Mouse (Mus musculus): Measurements from ENCODE around the gene Ntn1.

DNA sequence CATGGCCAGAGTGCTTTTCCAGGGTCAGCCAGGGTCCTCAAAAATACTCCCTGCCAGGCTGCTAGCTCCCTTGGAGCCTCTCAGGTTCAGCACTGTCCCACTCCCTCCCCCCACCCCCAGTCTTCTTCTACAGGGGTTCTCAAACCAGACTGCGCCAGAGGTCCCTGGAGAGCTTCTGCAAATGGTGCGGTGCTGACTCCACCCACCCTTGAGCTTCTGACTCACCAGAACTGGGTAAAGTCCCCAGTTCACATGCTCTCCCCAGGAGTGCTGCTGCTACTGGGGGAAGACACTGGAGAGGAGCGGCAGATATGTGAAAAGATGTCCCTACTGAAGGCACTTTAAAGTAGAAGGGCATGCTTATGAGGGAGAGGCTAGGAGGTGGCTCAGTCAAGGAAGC, 186.7 kb downstream of the Ntn1 start:
- TF ChIP-seq MAX (IDR thresholded peaks at IDR 0.05; ENCODE audit: low read depth) (no peak), USF1 (IDR thresholded peaks at IDR 0.05; ENCODE audit: low read depth) (no peak), E2F4 (IDR thresholded peaks at IDR 0.05; ENCODE audit: insufficient read depth) (no peak), POLR2AphosphoS2 (IDR thresholded peaks at IDR 0.05; ENCODE audit: insufficient read length, low read depth) (no peak), CEBPB (IDR thresholded peaks at IDR 0.05; ENCODE audit: insufficient read depth, poor library complexity, severe bottlenecking) (no peak), POLR2A (IDR thresholded peaks at IDR 0.05; ENCODE audit: insufficient read length, low read depth) (no peak)

Data from myocyte (in vitro differentiated cells).